Mouse (Mus musculus): ENCODE measurements at regions not wholly inside any gene's neighbourhood (a gene's known extent, or its start where the extent isn't known, plus 50 kb on each side); places are given as distances from the start of the nearest gene placed in this dataset.
A peak's percentile ranks its signal among the peaks of the same experiment; 100 is the strongest.

DNA sequence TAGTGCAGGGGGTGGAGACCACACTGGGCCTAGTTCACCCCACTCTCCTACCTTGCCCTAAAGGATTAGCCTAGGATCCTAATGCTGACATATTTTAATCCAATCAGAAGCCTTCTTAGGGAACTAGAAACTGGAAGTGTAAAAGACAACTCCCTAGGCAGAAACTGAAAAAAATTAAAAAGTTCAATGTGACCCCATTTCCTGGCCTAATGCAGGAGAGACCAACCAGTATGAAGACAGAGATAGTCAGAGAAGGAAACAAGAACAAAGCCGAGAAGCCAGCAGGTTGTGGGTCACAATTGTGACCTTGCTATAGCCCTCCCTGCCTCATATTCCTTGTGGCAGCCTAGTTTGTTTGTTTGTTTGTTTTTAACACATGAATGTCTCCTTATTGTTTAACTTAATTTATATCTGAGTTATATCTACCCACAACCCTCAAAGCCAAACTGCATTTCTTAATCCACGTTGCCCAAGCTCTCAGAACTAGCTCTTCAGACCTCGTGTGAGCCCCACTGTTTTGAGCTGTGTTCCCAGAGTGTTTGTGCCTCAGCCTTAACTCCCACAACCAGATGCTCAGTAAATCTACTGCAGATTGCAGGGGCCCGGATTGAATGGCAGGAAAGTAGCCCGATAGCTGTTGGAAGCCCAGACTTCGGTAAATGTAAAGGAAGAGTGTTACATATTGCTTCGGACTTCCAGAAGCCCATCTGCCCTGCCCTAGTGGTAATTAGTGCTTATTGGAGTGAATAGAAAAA is 139.0 kb upstream of the Tbl1xr1 start:
- Histone ChIP-seq H3K27ac (ENCODE audit: low read length) (no peak overlapping the region), H3K36me3 (ENCODE audit: control insufficient read depth, insufficient read depth, low read length) (no peaks in the 10 kb centered on the region), H3K4me1 (ENCODE audit: control insufficient read depth, insufficient read depth, low read length) (peaks cover 30% of the 10 kb centered on the region), H3K4me3 (ENCODE audit: low read depth, low read length) (no peak overlapping the region), H3K27me3 (ENCODE audit: control insufficient read depth, insufficient read depth, low read depth, low read length) (no peaks in the 10 kb centered on the region), H3K4me2 (ENCODE audit: low read length) (no peak overlapping the region), H3K9ac (ENCODE audit: low read depth, low read length) (no peak overlapping the region), H3K9me3 (replicated peaks; ENCODE audit: control insufficient read depth, low read length, poor library complexity, severe bottlenecking) (no peaks in the 10 kb centered on the region)
- WGBS, result 47% methylated on average over 7 of the region's 7 CpGs
- ATAC-seq, result no peak

DNA sequence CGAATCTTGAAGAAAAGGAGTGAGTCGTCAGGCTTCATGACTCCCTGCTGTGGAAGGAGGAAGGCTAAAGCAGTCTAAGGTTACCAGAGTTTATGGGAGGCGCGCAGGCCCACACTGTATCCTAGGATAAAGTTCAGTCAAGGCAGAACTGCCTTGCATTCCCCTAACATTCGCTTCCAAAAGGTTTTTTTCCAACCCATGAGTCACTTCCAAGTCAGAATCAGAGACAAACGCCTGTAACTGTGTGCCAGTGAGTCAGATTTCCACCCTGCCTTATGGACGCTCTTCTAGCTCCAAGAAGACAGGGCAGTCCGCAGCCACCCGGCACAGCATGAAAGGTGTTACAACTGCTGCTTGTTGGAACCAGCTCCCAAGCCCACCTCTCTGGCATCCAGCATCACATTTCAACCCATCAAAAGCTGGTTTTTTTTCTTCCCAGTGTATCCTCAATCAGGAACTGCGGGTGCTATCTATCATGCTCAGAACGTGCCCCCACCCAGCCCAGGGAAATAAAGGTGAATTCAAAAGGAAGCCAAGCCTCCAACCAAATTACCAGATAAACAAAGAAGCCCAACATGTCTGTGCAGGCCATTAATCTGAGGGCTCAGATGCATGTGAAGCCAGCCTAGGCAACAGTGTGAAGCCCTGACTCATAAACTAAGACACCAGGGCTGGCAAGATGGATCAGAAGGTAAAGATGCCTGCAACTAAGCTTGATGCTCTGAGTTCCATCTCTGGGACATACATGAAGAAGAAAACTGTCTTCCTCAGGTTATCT is 138.2 kb upstream of the Tbl1xr1 start:
- Histone ChIP-seq H3K27ac (ENCODE audit: low read length) (no peak overlapping the region), H3K4me3 (ENCODE audit: low read depth, low read length) (no peak overlapping the region), H3K4me2 (ENCODE audit: low read length) (no peak overlapping the region), H3K36me3 (ENCODE audit: control insufficient read depth, insufficient read depth, low read length) (no peaks in the 10 kb centered on the region), H3K4me1 (ENCODE audit: control insufficient read depth, insufficient read depth, low read length) (peaks cover 30% of the 10 kb centered on the region), H3K9ac (ENCODE audit: low read depth, low read length) (no peak overlapping the region), H3K27me3 (ENCODE audit: control insufficient read depth, insufficient read depth, low read depth, low read length) (no peaks in the 10 kb centered on the region), H3K9me3 (replicated peaks; ENCODE audit: control insufficient read depth, low read length, poor library complexity, severe bottlenecking) (no peaks in the 10 kb centered on the region)
- WGBS, result 69% methylated on average over 11 of the region's 11 CpGs
- no peak for ATAC-seq

DNA sequence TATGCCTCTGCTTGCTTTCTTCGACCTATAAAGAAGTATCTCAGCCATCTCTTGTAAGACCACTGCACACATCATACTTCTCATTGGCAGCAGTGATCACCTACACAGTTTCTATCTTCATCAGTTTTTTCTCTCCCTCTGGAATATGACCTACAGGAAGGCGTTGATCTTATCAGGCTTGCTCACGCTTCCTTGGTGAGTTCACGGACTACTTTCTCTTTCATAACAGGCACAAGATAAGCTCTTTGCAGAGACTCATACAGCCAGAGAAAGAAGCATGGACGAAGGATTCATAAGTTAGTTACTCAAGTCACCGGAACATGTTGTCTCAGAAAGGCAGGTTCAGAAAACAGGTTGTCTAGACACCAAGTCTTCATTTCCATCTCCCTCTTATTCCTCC is 136.7 kb upstream of the Tbl1xr1 start:
- no peak for ATAC-seq

DNA sequence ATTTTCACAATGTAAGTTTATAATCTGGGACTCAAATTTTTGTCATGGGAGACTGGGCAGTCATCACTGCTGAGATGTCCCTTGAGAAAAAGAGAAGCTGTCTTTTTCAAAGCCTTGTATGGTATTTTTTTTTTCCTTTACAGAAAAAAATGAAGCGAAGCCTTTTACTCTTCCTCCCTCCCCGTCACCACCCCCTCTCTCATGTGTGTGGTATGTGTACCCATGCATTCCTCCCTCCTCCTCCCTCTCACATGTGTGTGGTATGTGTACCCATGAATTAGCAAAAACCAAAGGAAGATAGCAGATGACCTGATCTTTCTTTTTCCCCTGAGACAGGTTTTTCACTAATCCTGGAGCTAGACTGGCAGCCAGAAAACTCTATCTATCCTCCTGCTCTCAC is 134.9 kb upstream of the Tbl1xr1 start:
- peaks cover 8% of the 10 kb centered on the region for H3K4me1 ChIP-seq (ENCODE audit: control insufficient read depth, insufficient read depth, low read length)
- no peak overlapping the region for H3K9ac ChIP-seq (ENCODE audit: low read depth, low read length)
- no peak overlapping the region for H3K4me2 ChIP-seq (ENCODE audit: low read length)
- 87% methylated on average over 2 of the region's 2 CpGs for WGBS
- H3K4me3 ChIP-seq (ENCODE audit: low read depth, low read length), result no peak overlapping the region
- H3K27ac ChIP-seq (ENCODE audit: low read length), result no peak overlapping the region
- H3K9me3 ChIP-seq (replicated peaks; ENCODE audit: control insufficient read depth, low read length, poor library complexity, severe bottlenecking), result no peaks in the 10 kb centered on the region
- H3K36me3 ChIP-seq (ENCODE audit: control insufficient read depth, insufficient read depth, low read length), result no peaks in the 10 kb centered on the region
- no peak for ATAC-seq
- no peaks in the 10 kb centered on the region for H3K27me3 ChIP-seq (ENCODE audit: control insufficient read depth, insufficient read depth, low read depth, low read length)

More for the DNA sequence above, 136.7 kb upstream of the Tbl1xr1 start:
- no peaks in the 10 kb centered on the region for H3K36me3 ChIP-seq (ENCODE audit: control insufficient read depth, insufficient read depth, low read length)
- no peak overlapping the region for H3K4me3 ChIP-seq (ENCODE audit: low read depth, low read length)
- no peaks in the 10 kb centered on the region for H3K27me3 ChIP-seq (ENCODE audit: control insufficient read depth, insufficient read depth, low read depth, low read length)
- H3K9me3 ChIP-seq (replicated peaks; ENCODE audit: control insufficient read depth, low read length, poor library complexity, severe bottlenecking), result no peaks in the 10 kb centered on the region
- H3K4me1 ChIP-seq (ENCODE audit: control insufficient read depth, insufficient read depth, low read length), result peaks cover 23% of the 10 kb centered on the region
- no peak overlapping the region for H3K27ac ChIP-seq (ENCODE audit: low read length)
- no peak overlapping the region for H3K4me2 ChIP-seq (ENCODE audit: low read length)
- no peak overlapping the region for H3K9ac ChIP-seq (ENCODE audit: low read depth, low read length)
- 98% methylated on average over 6 of the region's 6 CpGs for WGBS

DNA sequence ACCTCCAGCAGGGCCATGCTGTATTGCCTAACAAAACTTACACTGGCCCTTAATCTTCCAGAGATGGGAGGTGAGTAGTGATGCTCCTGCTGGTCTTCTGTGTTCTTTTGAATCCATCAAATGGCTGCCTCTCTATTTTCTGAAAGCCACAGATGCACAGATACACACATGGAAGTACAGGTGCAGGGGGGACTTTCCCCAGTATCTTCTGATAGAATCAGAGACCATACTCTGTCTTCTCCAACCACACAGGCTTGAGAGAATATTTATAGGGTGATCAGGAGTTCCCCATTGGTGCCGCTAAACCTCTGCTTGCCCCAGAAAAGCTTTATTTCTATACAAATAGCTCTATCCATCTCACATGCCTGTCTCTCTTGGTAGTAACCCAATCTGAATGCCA is 133.5 kb upstream of the Tbl1xr1 start:
- ATAC-seq, result no peak
- H3K27ac ChIP-seq (ENCODE audit: low read length), result no peak overlapping the region
- no peak overlapping the region for H3K4me3 ChIP-seq (ENCODE audit: low read depth, low read length)
- H3K9ac ChIP-seq (ENCODE audit: low read depth, low read length), result no peak overlapping the region
- no peak overlapping the region for H3K4me2 ChIP-seq (ENCODE audit: low read length)
- 92% methylated on average over 1 of the region's 1 CpGs for WGBS
- H3K36me3 ChIP-seq (ENCODE audit: control insufficient read depth, insufficient read depth, low read length), result no peaks in the 10 kb centered on the region
- no peaks in the 10 kb centered on the region for H3K27me3 ChIP-seq (ENCODE audit: control insufficient read depth, insufficient read depth, low read depth, low read length)
- peaks cover 5% of the 10 kb centered on the region; the same call in 1 of the 2 replicates for H3K4me1 ChIP-seq (ENCODE audit: control insufficient read depth, insufficient read depth, low read length)
- no peaks in the 10 kb centered on the region for H3K9me3 ChIP-seq (replicated peaks; ENCODE audit: control insufficient read depth, low read length, poor library complexity, severe bottlenecking)

DNA sequence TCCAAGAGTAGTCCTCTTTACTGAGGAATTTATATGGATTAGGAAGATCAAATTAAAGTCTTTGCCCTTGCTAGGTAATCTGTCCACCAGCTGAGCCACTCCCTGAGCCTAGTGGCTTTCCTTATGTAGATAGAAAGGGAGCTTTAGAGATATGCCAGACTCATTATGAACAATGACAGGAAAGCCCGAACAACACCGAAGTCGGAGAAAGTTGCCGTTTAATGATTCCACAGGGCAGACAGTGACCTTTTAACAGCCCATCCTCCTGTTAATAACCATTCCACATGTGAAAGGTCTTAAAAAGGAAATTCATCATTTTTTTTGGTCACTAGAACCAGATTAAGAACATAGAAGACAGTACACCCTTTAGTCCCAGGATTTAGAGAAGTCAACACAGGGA is 130.7 kb upstream of the Tbl1xr1 start:
- H3K9me3 ChIP-seq (replicated peaks; ENCODE audit: control insufficient read depth, low read length, poor library complexity, severe bottlenecking), result no peaks in the 10 kb centered on the region
- 69% methylated on average over 4 of the region's 4 CpGs for WGBS

DNA sequence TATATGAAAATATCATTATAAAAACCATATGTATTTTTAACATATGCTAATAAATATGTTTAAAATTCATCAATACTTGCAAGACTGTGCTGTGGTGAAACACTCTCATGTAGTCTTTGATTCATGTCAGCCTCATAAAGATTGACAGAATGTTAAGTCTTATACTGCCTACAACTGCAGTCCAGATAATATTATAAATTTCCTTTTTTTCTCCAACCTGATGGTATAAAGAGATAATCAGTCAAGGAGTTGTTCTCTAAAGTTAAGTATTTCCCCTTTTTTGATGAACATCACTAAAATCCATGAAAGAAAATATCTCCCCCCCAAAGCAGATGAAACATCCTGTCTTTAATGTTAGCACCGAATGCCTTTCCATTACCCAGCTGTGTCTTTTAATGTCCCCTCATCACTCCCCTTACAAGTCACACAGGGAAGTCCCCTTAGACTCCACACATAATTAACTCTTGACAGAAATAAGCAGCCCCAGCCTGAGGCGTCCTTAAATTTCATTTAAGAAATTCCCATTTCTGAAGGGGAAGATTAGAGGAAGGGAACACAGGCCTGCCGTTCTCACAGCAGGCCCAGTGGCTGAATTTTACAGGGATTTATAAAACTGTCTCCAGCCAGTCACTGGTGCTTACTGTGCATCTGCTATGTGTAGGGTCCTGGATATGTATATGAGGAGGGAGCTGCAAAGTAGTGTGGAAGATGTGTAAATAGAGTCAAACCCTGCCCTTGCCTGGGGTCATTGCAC is 129.0 kb upstream of the Tbl1xr1 start:
- H3K4me1 ChIP-seq (ENCODE audit: control insufficient read depth, insufficient read depth, low read length), result peaks cover 7% of the 10 kb centered on the region; the same call in 1 of the 2 replicates
- no peaks in the 10 kb centered on the region for H3K9me3 ChIP-seq (replicated peaks; ENCODE audit: control insufficient read depth, low read length, poor library complexity, severe bottlenecking)
- H3K4me2 ChIP-seq (ENCODE audit: low read length), result no peak overlapping the region
- no peak overlapping the region for H3K9ac ChIP-seq (ENCODE audit: low read depth, low read length)
- WGBS, result 9% methylated on average over 3 of the region's 3 CpGs
- ATAC-seq, result peak; percentile 15; the same call in 1 of the 2 replicates
- H3K27me3 ChIP-seq (ENCODE audit: control insufficient read depth, insufficient read depth, low read depth, low read length), result no peaks in the 10 kb centered on the region
- H3K36me3 ChIP-seq (ENCODE audit: control insufficient read depth, insufficient read depth, low read length), result no peaks in the 10 kb centered on the region
- H3K27ac ChIP-seq (ENCODE audit: low read length), result no peak overlapping the region
- H3K4me3 ChIP-seq (ENCODE audit: low read depth, low read length), result no peak overlapping the region

More for the DNA sequence above, 130.7 kb upstream of the Tbl1xr1 start:
- H3K27ac ChIP-seq (ENCODE audit: low read length), result no peak overlapping the region
- no peak for ATAC-seq
- H3K4me1 ChIP-seq (ENCODE audit: control insufficient read depth, insufficient read depth, low read length), result peaks cover 6% of the 10 kb centered on the region; the same call in 1 of the 2 replicates
- H3K27me3 ChIP-seq (ENCODE audit: control insufficient read depth, insufficient read depth, low read depth, low read length), result no peaks in the 10 kb centered on the region
- no peak overlapping the region for H3K9ac ChIP-seq (ENCODE audit: low read depth, low read length)
- no peak overlapping the region for H3K4me3 ChIP-seq (ENCODE audit: low read depth, low read length)
- no peak overlapping the region for H3K4me2 ChIP-seq (ENCODE audit: low read length)
- no peaks in the 10 kb centered on the region for H3K36me3 ChIP-seq (ENCODE audit: control insufficient read depth, insufficient read depth, low read length)

DNA sequence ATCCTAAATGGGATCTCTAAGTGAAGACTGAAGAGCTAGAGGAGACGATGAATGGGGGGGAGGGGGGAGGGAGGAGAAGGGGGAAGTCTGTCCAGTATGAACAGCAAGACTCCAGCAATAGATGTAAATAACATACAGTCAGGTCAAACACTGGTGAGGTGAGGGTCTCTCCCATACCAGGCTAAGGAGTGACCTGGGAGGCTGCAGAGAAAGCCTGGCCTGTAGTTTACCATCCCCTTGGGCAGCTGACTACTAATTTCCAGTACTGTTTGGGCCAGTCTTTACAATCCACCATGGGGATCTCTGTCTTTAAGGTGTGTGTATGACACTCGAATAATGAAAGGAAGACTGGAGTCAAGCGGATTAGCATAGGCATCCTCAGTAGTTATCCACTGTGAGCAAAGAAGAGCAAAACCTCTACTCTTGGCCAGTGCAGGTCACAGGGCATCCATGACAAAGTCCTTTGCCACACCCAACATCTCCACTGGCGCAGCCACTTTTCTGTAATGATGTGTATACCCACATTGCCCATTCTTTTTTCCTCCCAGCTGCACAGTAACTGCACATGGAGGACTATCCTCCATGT is 128.3 kb upstream of the Tbl1xr1 start:
- H3K27me3 ChIP-seq (ENCODE audit: control insufficient read depth, insufficient read depth, low read depth, low read length), result no peaks in the 10 kb centered on the region
- no peaks in the 10 kb centered on the region for H3K36me3 ChIP-seq (ENCODE audit: control insufficient read depth, insufficient read depth, low read length)
- peaks cover 8% of the 10 kb centered on the region; the same call in 1 of the 2 replicates for H3K4me1 ChIP-seq (ENCODE audit: control insufficient read depth, insufficient read depth, low read length)
- H3K4me2 ChIP-seq (ENCODE audit: low read length), result no peak overlapping the region
- no peak for ATAC-seq
- WGBS, result 56% methylated on average over 4 of the region's 4 CpGs
- H3K9me3 ChIP-seq (replicated peaks; ENCODE audit: control insufficient read depth, low read length, poor library complexity, severe bottlenecking), result no peaks in the 10 kb centered on the region
- H3K4me3 ChIP-seq (ENCODE audit: low read depth, low read length), result no peak overlapping the region
- no peak overlapping the region for H3K9ac ChIP-seq (ENCODE audit: low read depth, low read length)
- H3K27ac ChIP-seq (ENCODE audit: low read length), result no peak overlapping the region
